Mouse (Mus musculus): Measurements from ENCODE around the gene Uaca. TPM values are rescaled to one million over a fixed set of nuclear protein-coding genes. Genes with fewer than 3 reads are reported as not detected.

The Uaca gene
- polyA plus RNA-seq, 2 experiments = 13.2 to 23.5 TPM

DNA sequence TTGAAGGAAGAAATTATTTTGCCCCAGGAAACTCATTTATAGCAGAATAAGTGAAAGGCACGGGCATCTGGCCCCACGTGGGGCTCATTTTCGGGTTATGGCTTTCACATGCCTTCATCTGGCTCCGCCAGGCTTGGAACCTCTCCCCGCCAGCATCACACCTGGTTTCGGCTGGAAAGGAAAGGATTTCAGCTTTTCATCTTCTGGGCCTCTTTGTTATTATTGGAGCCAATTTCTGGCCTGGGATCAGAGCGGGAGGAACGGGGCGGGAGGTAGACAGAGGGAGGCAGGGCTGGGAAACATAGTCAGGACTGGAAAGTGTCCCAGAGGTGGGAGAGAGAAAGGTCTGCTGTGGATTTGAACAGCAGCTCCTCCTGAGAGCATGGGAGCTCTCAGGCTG, 132.0 kb downstream of the Uaca start:
- ATAC-seq (ENCODE audit: low FRiP score, low read depth) = peak; percentile 84
- Histone ChIP-seq H3K4me2 (replicated peaks; ENCODE audit: low read depth, low read length, severe bottlenecking) (no peak overlapping the region), H3K27ac (replicated peaks; ENCODE audit: low read depth, low read length) (peak overlapping the region; percentile 67; the same call in 1 of the 2 replicates), H3K9me3 (ENCODE audit: control insufficient read depth, low read length) (no peaks in the 10 kb centered on the region), H3K9ac (ENCODE audit: low read depth, low read length, severe bottlenecking) (no peak overlapping the region), H3K4me1 (ENCODE audit: control insufficient read depth, insufficient read depth, low read length) (peaks cover 16% of the 10 kb centered on the region), H3K4me3 (replicated peaks; ENCODE audit: low read length) (no peak overlapping the region), H3K36me3 (ENCODE audit: control insufficient read depth, insufficient read depth, low read length) (no peaks in the 10 kb centered on the region), H3K27me3 (ENCODE audit: control insufficient read depth, insufficient read depth, low read length) (no peaks in the 10 kb centered on the region)
- peak; percentile 91 for DNase-seq (ENCODE audit: low spot score)
- no peak for TF ChIP-seq POLR2A (IDR thresholded peaks at IDR 0.05; ENCODE audit: borderline replicate concordance, extremely low read depth, insufficient read depth, insufficient read length)
- WGBS = 14% methylated on average over 9 of the region's 9 CpGs

- ATAC-seq (ENCODE audit: low FRiP score, low read depth) (no peak), DNase-seq (ENCODE audit: low spot score) (no peak)
- 90% methylated on average over 4 of the region's 4 CpGs for WGBS
- no peak for TF ChIP-seq POLR2A (IDR thresholded peaks at IDR 0.05; ENCODE audit: borderline replicate concordance, extremely low read depth, insufficient read depth, insufficient read length)
- H3K27ac ChIP-seq (replicated peaks; ENCODE audit: low read depth, low read length) = no peak overlapping the region
- no peaks in the 10 kb centered on the region for H3K9me3 ChIP-seq (ENCODE audit: control insufficient read depth, low read length)
- no peaks in the 10 kb centered on the region for H3K27me3 ChIP-seq (ENCODE audit: control insufficient read depth, insufficient read depth, low read length)
- no peaks in the 10 kb centered on the region for H3K36me3 ChIP-seq (ENCODE audit: control insufficient read depth, insufficient read depth, low read length)
- H3K4me2 ChIP-seq (replicated peaks; ENCODE audit: low read depth, low read length, severe bottlenecking) = no peak overlapping the region
- H3K4me1 ChIP-seq (ENCODE audit: control insufficient read depth, insufficient read depth, low read length) = peaks cover 16% of the 10 kb centered on the region
- H3K9ac ChIP-seq (ENCODE audit: low read depth, low read length, severe bottlenecking) = no peak overlapping the region
- H3K4me3 ChIP-seq (replicated peaks; ENCODE audit: low read length) = no peak overlapping the region
These were observed 135.1 kb downstream of the Uaca start for GRCm38 (mm10) chr9:60929290-60929983.

Other genes with a start within 250 kb of the Uaca start
- 12.4 and 16.2 TPM in 2 replicates for gene Lrrc49, start 106.4 kb upstream of the Uaca start, polyA plus RNA-seq (2012; rRNA removed)
- gene Lrrc49, start 106.4 kb upstream of the Uaca start, polyA plus RNA-seq (2014; fragmentation: Nextera tagmentation; extraction: Ambion mirVana) = 15.3 and 16.5 TPM in 2 replicates
- gene Larp6, start 81.6 kb upstream of the Uaca start, polyA plus RNA-seq (2012; rRNA removed) = 3.8 and 4.3 TPM in 2 replicates
- gene Larp6, start 81.6 kb upstream of the Uaca start, polyA plus RNA-seq (2014; fragmentation: Nextera tagmentation; extraction: Ambion mirVana) = 3.8 and 4.7 TPM in 2 replicates

Data from limb, embryonic 14.5 days (tissue).